Mouse (Mus musculus): ENCODE results near the gene Alyref2. TPM values are rescaled to one million over a fixed set of nuclear protein-coding genes. Genes with fewer than 3 reads are reported as not detected.

Gene Alyref2
- polyA plus RNA-seq, 1 experiment from 2014 or later: 28.2 TPM

- H3K27ac ChIP-seq (replicated peaks; ENCODE audit: low read depth, low read length): no peak within 1 kb of the TSS
- no peaks in the 10 kb centered on the region for H3K9me3 ChIP-seq (ENCODE audit: control insufficient read depth, low read length)
- WGBS: 96% methylated on average over 1 of the region's 1 CpGs
- no peaks in the 10 kb centered on the region for H3K4me1 ChIP-seq (ENCODE audit: control insufficient read depth, insufficient read depth, low read length)
- H3K27me3 ChIP-seq (ENCODE audit: control insufficient read depth, insufficient read depth, low read length): no peaks in the 10 kb centered on the region
- no peak within 1 kb of the TSS for H3K4me2 ChIP-seq (ENCODE audit: low read length)
- ATAC-seq (ENCODE audit: low FRiP score, low TSS enrichment): no peak
- no peak for DNase-seq
- H3K4me3 ChIP-seq (replicated peaks; ENCODE audit: low read depth, low read length): no peak within 1 kb of the TSS
- H3K36me3 ChIP-seq (ENCODE audit: control insufficient read depth, insufficient read depth, low read length): no peaks in the 10 kb centered on the region
- H3K9ac ChIP-seq (replicated peaks; ENCODE audit: low read length): no peak within 1 kb of the TSS
Observed at GRCm38 (mm10) chr1:171535194-171535593, 31.9 kb downstream of the Alyref2 start, which contains the start of gene Itln1. Itln1 (minus strand) TSS chr1:171535294.

- Histone ChIP-seq H3K36me3 (ENCODE audit: control insufficient read depth, insufficient read depth, low read length) (no peaks in the 10 kb centered on the region), H3K4me2 (ENCODE audit: low read length) (no peak overlapping the region), H3K27me3 (ENCODE audit: control insufficient read depth, insufficient read depth, low read length) (no peaks in the 10 kb centered on the region), H3K9me3 (ENCODE audit: control insufficient read depth, low read length) (no peaks in the 10 kb centered on the region), H3K4me1 (ENCODE audit: control insufficient read depth, insufficient read depth, low read length) (no peaks in the 10 kb centered on the region), H3K4me3 (replicated peaks; ENCODE audit: low read depth, low read length) (no peak overlapping the region), H3K9ac (replicated peaks; ENCODE audit: low read length) (no peak overlapping the region), H3K27ac (replicated peaks; ENCODE audit: low read depth, low read length) (no peak overlapping the region)
- ATAC-seq (ENCODE audit: low FRiP score, low TSS enrichment) (no peak), DNase-seq (no peak)
- 80% methylated on average over 1 of the region's 1 CpGs for WGBS
Observed at GRCm38 (mm10) chr1:171540694-171541093, 37.4 kb downstream of the Alyref2 start.

GRCm38 (mm10) chr1:171551326-171551725 lies 48.0 kb downstream of the Alyref2 start:
- Histone ChIP-seq H3K4me2 (ENCODE audit: low read length) (no peak overlapping the region), H3K9me3 (ENCODE audit: control insufficient read depth, low read length) (no peaks in the 10 kb centered on the region), H3K27ac (replicated peaks; ENCODE audit: low read depth, low read length) (no peak overlapping the region), H3K27me3 (ENCODE audit: control insufficient read depth, insufficient read depth, low read length) (no peaks in the 10 kb centered on the region), H3K9ac (replicated peaks; ENCODE audit: low read length) (no peak overlapping the region), H3K4me3 (replicated peaks; ENCODE audit: low read depth, low read length) (no peak overlapping the region), H3K4me1 (ENCODE audit: control insufficient read depth, insufficient read depth, low read length) (no peaks in the 10 kb centered on the region), H3K36me3 (ENCODE audit: control insufficient read depth, insufficient read depth, low read length) (no peaks in the 10 kb centered on the region)
- WGBS: 88% methylated on average over 7 of the region's 7 CpGs
- ATAC-seq (ENCODE audit: low FRiP score, low TSS enrichment) (no peak), DNase-seq (no peak)

- H3K4me3 ChIP-seq (replicated peaks; ENCODE audit: low read depth, low read length): no peak overlapping the region
Observed at GRCm38 (mm10) chr1:171552230-171552629, 49.0 kb downstream of the Alyref2 start.

GRCm38 (mm10) chr1:171553359-171554341 lies 50.4 kb downstream of the Alyref2 start:
- H3K4me2 ChIP-seq (ENCODE audit: low read length): no peak overlapping the region
- no peak overlapping the region for H3K4me3 ChIP-seq (replicated peaks; ENCODE audit: low read depth, low read length)
- no peak overlapping the region for H3K27ac ChIP-seq (replicated peaks; ENCODE audit: low read depth, low read length)
- H3K4me1 ChIP-seq (ENCODE audit: control insufficient read depth, insufficient read depth, low read length): no peaks in the 10 kb centered on the region
- 86% methylated on average over 11 of the region's 11 CpGs for WGBS
- H3K9ac ChIP-seq (replicated peaks; ENCODE audit: low read length): no peak overlapping the region
- no peaks in the 10 kb centered on the region for H3K9me3 ChIP-seq (ENCODE audit: control insufficient read depth, low read length)
- no peak for ATAC-seq (ENCODE audit: low FRiP score, low TSS enrichment)
- peak; percentile 1 for DNase-seq
- no peaks in the 10 kb centered on the region for H3K27me3 ChIP-seq (ENCODE audit: control insufficient read depth, insufficient read depth, low read length)
- H3K36me3 ChIP-seq (ENCODE audit: control insufficient read depth, insufficient read depth, low read length): no peaks in the 10 kb centered on the region

More at GRCm38 (mm10) chr1:171552230-171552629, 49.0 kb downstream of the Alyref2 start:
- no peaks in the 10 kb centered on the region for H3K4me1 ChIP-seq (ENCODE audit: control insufficient read depth, insufficient read depth, low read length)
- no peaks in the 10 kb centered on the region for H3K9me3 ChIP-seq (ENCODE audit: control insufficient read depth, low read length)
- H3K36me3 ChIP-seq (ENCODE audit: control insufficient read depth, insufficient read depth, low read length): no peaks in the 10 kb centered on the region
- H3K4me2 ChIP-seq (ENCODE audit: low read length): no peak overlapping the region
- H3K27ac ChIP-seq (replicated peaks; ENCODE audit: low read depth, low read length): no peak overlapping the region
- ATAC-seq (ENCODE audit: low FRiP score, low TSS enrichment) (no peak), DNase-seq (no peak)
- no peaks in the 10 kb centered on the region for H3K27me3 ChIP-seq (ENCODE audit: control insufficient read depth, insufficient read depth, low read length)
- 78% methylated on average over 2 of the region's 2 CpGs for WGBS
- no peak overlapping the region for H3K9ac ChIP-seq (replicated peaks; ENCODE audit: low read length)

Other genes with a start within 250 kb of the Alyref2 start
- gene B4galt3, start 233.2 kb upstream of the Alyref2 start, polyA plus RNA-seq (2014; fragmentation: Nextera tagmentation; extraction: Ambion mirVana): 101 and 105 TPM in 2 replicates
- gene Ppox, start 222.3 kb upstream of the Alyref2 start, polyA plus RNA-seq (2014; fragmentation: Nextera tagmentation; extraction: Ambion mirVana): 43.2 and 46.8 TPM in 2 replicates
- 92.6 and 98.9 TPM in 2 replicates for gene Usp21, start 215.5 kb upstream of the Alyref2 start, polyA plus RNA-seq (2014; fragmentation: Nextera tagmentation; extraction: Ambion mirVana)
- 120 and 132 TPM in 2 replicates for gene Ufc1, start 208.5 kb upstream of the Alyref2 start, polyA plus RNA-seq (2014; fragmentation: Nextera tagmentation; extraction: Ambion mirVana)
- 49.0 and 61.5 TPM in 2 replicates for gene Dedd, start 174.3 kb upstream of the Alyref2 start, polyA plus RNA-seq (2014; fragmentation: Nextera tagmentation; extraction: Ambion mirVana)
- 39.1 and 45.0 TPM in 2 replicates for gene Nit1, start 157.8 kb upstream of the Alyref2 start, polyA plus RNA-seq (2014; fragmentation: Nextera tagmentation; extraction: Ambion mirVana)
- 63.0 and 94.0 TPM in 2 replicates for gene Pfdn2, start 157.8 kb upstream of the Alyref2 start, polyA plus RNA-seq (2014; fragmentation: Nextera tagmentation; extraction: Ambion mirVana)
- 3.6 and 3.7 TPM in 2 replicates for gene Klhdc9, start 142.7 kb upstream of the Alyref2 start, polyA plus RNA-seq (2014; fragmentation: Nextera tagmentation; extraction: Ambion mirVana)
- 1.4 and 1.6 TPM in 2 replicates for gene Nectin4, start 133.4 kb upstream of the Alyref2 start, polyA plus RNA-seq (2014; fragmentation: Nextera tagmentation; extraction: Ambion mirVana)
- 0.09 and 0.42 TPM in 2 replicates for gene Arhgap30, start 114.5 kb upstream of the Alyref2 start, polyA plus RNA-seq (2014; fragmentation: Nextera tagmentation; extraction: Ambion mirVana)
- 207 and 236 TPM in 2 replicates for gene Usf1, start 92.2 kb upstream of the Alyref2 start, polyA plus RNA-seq (2014; fragmentation: Nextera tagmentation; extraction: Ambion mirVana)
- 5.7 and 6.2 TPM in 2 replicates for gene Tstd1, start 84.6 kb upstream of the Alyref2 start, polyA plus RNA-seq (2014; fragmentation: Nextera tagmentation; extraction: Ambion mirVana)
- 3.3 and 8.1 TPM in 2 replicates for gene F11r, start 65.9 kb upstream of the Alyref2 start, polyA plus RNA-seq (2014; fragmentation: Nextera tagmentation; extraction: Ambion mirVana)
- not detected in 2 replicates for gene Itln1, start 31.8 kb downstream of the Alyref2 start, polyA plus RNA-seq (2014; fragmentation: Nextera tagmentation; extraction: Ambion mirVana)
- 0.07 TPM in 1 of 2 replicates, not detected in the other for gene Cd244a, start 55.7 kb downstream of the Alyref2 start, polyA plus RNA-seq (2014; fragmentation: Nextera tagmentation; extraction: Ambion mirVana)
- gene Ly9, start 103.9 kb downstream of the Alyref2 start, polyA plus RNA-seq (2014; fragmentation: Nextera tagmentation; extraction: Ambion mirVana): not detected in 2 replicates
- 0.24 TPM in 1 of 2 replicates, not detected in the other for gene Slamf7, start 149.6 kb downstream of the Alyref2 start, polyA plus RNA-seq (2014; fragmentation: Nextera tagmentation; extraction: Ambion mirVana)
- gene Cd48, start 178.5 kb downstream of the Alyref2 start, polyA plus RNA-seq (2014; fragmentation: Nextera tagmentation; extraction: Ambion mirVana): 0.24 and 1.9 TPM in 2 replicates

All from midbrain, embryonic 14.5 days (tissue).